Mouse (Mus musculus): Measurements from ENCODE around the gene Pdzd7.
A peak's percentile ranks its signal among the peaks of the same experiment; 100 is the strongest.

Pdzd7 gene

DNA sequence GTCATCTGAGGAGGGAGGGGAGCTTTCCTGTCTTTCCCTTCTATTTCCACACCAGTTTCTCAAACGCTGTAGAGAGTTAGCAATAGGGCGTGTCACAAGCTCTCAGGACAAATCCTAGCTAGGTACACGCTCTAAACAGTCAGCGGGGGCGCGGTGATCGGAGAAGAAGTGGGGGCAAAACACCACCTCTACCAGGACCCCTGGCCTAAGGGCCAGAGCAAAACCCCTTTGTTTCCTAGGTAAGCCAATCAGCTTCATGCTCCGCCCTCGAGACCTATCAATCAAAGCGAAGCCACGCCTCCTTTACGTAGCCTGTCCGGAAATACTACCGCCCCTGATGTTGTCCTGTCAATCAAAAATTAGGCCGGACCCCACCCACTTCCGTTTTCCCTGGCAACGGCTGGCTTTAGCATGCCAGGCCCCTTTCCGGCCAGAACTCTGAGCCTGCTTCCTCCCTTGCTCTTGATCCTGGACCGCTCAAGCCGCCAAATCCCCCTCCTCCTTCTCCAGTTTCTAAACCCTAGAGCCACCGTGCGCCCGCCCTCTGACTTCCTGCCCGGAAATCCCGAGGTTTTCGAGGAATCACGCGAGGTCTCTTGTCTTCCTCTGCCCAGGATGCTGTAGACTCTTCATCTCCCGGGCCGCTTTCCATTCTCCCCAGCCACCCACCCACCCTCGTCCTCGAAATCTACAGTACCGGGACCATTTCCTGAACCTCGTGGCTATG, 12.8 kb upstream of the Pdzd7 start:
- DNase-seq (ENCODE audit: low read depth): peak; percentile 99

DNA sequence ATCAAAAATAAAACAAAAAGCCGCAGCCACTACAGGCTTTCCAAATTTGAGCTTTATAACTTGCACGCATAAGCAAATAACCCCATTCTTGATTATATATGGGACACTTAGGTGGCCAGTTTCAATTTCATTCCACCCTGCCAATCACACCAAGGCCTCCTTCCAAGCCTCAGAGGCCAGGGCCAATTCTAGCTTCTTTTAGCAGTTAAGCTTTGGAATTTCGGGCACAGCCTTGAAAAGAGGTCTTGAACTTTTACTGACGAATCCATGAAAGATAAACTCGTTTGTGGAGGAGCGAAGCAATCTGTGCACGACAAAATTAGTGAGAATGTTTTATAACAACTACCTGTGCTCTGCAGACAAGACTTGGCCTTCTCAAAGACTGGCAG, 12.2 kb upstream of the Pdzd7 start:
- DNase-seq (ENCODE audit: low read depth): no peak

DNA sequence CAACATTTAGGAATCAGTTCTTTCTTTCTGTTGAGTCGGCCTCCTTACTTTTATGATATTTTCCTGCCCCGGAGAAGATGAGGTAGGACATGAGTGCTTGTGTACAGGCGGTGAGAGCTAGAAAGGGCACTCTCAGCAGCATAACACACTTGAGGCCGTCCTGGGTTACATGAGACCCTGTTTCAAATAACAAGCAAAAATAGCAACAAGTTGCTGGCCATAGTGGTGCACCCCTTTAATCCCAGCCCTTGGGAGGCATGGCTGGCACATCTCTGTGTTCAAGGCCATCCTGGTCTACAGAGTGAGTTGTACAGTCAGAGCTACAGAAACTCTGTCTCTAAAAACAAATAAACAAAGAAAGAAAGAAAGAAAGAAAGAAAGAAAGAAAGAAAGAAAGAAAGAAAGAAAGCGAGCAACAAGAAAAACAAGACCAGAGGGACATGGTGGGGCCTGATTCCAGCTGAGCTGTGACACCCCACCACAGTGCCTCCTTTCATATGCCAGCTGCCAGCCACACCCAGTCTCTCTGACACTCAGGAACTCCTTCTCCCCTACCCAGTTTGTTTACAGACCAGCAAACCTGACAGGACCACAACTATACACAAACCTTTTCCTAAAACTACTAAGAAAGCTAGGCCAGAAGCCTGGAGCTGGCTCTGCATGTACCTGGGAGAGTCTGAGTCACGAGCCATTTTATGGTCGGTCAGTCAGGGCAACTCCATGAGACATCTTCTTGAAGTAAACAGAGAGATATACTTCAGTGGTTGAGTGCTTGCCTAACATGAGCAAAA, 11.6 kb upstream of the Pdzd7 start:
- peak; percentile 62 for DNase-seq (ENCODE audit: low read depth)

DNA sequence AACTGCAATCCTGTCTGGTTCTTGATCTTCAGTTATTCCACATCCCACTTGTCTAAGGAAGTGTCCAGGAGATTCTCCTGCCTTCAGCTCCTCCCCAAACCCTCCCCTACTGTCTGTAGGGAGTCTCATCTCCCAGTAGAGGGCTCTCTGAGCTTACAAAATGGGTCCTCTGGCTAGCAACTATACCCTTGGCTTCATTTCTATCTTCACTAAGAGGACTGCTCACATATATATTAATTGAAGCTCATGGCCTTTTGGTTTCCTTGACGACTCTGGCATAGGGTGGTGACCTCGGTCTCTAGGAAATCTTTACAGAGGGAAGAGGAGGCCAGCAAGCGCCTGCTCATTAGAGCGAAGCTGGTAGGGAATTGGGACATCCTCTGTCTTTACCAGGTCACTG, 10.8 kb upstream of the Pdzd7 start:
- DNase-seq (ENCODE audit: low read depth): peak; percentile 87

DNA sequence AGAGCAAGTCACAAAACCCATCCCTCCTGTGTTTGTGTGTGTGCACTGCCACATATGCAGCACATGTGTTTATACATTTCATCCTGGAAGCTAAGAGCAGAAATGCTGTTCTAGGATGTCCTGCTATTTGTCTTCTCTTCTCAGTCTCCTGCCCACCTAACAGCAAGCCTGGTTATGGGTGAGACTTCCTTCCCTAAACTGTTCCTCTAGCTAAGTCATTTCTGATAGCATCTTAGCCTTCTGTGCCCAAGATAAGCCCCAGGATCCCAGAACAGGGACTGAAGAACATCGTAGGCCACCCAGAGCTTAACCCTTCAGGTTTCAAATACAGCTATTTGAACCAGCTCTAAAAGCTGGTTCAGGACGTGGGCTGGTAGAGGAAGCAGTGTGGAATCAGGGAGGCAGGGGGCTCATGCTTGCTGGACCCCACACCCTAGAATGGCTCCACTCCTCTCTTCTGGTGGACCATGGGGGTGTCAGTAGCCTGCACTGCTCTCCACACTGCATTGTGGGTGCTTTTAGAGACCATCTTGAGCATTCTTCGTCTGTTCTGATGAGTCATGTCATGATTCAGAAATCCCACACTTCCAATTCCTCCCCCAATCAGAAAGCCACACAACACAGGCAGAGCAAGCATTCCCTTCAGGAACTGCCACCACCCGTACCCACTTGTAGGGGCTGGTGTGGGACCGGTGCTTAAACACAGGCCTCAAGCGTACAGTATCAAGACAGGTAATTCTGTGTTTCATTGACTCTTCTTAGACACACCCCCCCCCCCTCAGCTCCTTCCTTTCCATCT, 9.6 kb upstream of the Pdzd7 start:
- peak; percentile 86 for DNase-seq (ENCODE audit: low read depth)

DNA sequence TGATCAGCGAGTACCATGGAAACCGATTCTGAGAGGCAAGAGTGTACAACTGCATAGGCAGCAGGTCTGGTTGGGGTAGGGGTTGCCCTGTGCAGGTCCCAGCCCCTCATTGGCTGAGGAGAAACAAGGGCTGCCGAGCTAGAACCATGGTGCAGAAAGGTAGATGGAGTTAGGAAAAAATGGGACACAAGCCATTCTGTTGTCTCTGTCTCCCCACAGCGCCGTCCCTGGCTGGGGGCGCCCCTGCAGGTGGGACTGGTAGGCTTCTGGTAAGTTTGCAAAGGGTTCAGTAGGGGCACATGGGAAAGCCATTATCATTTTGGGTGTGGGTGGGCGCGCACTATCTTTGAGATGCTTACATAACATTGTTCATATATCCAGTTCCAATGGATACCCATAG, 7.9 kb upstream of the Pdzd7 start:
- DNase-seq (ENCODE audit: low read depth): no peak

DNA sequence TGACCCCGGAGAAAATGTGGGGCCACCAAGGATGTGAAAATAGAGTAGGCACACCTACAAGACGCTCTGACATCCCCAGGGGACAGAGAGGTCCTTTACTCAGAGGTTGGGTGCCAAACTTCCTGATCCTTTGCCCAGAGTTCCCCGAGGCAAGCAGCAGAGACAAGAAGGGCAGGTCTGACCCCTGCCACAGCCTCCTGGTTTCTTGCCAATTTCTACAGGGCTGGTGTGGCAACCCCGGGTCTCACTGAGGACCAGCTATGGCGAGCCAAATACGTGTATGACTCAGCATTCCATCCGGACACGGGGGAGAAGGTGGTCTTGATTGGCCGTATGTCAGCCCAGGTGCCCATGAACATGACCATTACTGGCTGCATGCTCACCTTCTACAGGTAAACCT, 4.0 kb upstream of the Pdzd7 start:
- no peak for DNase-seq (ENCODE audit: low read depth)

DNA sequence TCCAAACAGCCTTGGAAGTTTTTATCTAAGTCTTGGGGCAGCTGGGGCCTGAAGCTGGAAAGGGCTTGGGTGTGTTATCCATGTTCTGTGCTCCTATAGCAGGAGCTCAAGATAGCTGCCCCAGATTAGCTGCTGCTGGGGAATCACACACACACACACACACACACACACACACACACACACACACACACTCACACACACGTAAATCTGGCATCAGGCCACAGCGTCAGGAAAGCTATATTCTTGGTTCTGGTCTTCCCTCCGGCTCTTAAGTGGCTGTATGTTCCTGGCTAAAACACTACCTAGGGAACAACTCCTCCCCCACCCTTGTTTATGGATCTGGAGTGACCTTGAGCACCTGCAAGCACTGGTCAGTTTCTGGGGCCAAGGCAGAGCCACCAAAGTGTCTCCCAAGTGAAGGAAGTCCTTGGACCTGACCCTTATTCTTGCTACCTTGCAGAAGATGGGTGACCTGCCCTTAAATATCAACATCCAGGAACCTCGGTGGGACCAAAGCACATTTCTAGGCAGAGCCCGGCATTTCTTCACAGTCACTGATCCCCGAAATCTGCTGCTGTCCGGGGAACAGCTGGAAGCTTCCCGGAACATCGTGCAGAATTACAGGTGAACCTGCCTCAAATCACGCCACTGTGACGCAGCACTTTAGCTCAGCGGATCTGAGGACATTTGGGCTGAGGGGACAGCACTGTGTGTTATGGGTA, 3.3 kb upstream of the Pdzd7 start:
- DNase-seq (ENCODE audit: low read depth): no peak

DNA sequence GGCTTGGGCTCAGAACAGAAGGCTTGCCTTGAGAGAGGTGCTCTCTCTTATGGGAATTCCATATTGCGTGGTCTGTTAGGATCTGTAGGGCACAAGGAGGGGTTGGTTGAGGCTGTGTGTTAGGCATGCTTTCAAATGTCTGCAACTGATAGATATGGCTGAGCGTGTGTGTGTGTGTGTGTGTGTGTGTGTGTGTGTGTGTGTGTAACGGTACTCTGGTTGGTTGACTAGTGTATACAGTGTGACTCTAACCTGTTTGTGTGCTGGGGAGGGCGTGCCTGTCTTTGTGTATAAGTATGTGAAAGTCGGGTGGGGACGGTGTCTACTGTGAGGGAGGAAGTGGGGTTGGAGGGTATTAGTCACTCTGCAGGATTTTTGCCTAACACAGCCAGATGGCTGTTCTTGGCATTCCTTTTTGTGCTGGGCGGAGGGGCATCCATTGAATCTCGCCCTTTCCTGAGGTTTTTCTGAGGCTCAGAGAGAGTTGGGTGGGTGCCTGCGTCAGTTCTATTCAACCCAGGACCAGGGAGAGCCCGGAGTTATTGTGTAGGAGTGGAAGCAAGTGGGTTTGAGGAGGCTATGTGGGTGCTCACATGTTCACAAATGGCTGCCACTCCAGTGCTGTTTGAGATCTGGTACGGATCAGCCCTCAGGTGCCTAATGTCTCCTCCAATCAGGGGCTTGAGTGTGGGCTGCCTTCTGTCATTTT, 2.6 kb upstream of the Pdzd7 start:
- peak; percentile 94 for DNase-seq (ENCODE audit: low read depth)

DNA sequence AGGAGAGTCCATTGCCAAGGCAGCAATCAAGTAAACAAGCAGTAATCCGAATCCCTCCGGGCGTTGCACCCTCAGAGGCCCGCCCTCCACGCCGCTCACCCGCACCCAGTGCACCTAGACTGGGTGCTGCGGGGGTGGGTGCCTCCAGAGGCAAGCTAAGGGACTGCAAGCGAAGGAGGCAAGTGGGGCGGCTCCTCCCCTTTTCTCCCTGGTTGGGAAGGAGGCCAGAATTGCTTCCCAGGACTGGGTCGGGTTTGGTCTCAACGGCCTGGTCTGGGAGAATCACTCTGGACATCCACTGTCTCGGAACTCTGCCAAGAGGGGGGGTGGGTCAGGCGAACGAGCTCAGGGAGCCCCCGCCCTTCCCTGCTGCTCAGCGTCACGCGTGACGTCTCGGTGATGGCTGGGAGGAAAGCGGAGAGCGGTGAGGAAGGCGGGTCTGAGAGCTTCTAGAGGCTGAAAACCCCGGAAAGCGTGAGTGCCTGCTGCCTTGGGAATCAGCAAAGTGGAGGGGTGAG, 2.0 kb upstream of the Pdzd7 start, which contains the start of gene Sfxn3:
TSS of gene Sfxn3 (plus strand) at position 87 of the 518 bp plus-strand sequence.
- peak; percentile 100 for DNase-seq (ENCODE audit: low read depth)

DNA sequence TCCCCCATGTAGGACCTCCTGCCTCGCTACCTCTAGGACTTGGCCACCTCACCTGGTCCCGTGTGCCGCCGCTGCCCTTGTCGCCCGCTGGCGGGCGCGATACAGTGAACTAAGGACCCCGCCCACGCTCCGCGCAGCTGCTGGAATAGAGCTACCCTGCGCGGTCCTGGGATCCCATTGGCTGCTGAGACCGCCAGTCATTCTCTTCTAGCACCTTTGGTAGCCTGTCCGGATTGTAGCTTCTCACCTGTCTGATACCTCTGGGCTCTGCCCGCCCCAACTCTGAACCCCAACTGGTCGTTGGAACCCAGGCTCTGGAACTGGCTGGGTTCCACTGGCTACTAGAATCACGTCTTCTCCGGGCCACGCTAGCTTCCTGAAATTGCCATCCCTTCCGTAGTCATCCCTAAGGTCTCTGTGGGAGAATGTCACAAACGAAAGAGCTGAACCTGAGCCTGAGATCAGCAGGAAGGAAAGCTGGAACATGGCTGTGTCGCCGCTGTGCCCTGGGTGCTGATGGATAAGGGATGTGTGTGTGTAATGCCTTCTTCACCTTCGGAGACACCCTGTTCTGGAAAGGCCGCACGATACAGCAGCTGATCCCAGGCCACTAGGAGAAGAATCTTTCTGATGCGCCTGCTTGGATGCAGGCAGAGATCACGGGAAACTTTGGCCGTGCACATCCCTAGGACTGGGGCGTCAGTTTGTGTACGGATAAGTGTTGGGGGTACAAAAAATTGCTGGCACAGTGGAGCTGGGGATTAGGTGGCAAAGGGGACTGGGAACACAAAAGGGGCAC, 1.2 kb upstream of the Pdzd7 start:
- peak; percentile 69 for DNase-seq (ENCODE audit: low read depth)

DNA sequence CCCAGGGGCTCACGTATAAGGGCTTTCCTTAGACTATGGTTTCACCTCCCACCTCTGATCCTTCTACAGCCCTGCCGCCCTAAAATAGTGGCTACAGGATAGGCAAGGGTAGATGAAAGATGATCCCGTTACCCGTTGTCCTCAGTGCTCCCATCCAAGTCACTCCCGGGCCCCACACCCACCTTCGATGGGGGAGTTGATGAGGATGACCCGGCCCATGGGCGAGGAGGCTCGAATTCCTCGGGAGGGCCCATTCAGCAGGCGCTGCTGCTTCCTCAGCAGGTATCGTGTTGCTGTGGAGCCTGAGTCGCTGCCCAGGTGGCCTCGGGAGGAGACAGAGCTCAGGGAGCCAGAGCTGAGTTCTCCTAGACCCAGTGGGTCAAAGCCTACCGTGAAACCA, 281 bp downstream of the Pdzd7 start:
- no peak for DNase-seq (ENCODE audit: low read depth)

DNA sequence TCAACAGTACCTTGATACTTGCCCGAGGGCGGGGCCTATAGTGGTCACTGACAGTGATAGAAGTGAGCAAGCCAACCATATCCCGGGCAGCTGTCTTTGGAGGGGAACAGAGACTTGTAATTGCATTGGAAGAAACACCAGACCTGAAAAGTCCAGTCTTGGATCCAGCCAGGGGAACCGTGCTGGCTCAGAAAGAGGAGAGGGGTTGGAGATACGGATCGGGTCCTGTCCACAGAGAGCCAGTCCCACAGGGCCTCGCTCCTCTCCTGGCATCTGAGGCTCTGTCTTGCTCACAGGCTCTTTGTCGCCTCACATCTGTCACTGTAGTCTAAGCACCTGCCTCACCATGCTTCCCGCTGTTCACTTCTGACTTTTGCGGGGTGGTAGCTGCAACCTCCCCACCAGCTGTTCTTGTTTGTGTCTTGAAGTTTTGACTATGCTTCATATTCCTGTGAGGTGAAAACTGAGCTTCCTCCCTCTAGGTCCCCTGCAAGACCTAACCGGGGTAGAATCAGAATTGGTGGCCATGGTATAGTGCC, 1.1 kb downstream of the Pdzd7 start:
- no peak for DNase-seq (ENCODE audit: low read depth)

DNA sequence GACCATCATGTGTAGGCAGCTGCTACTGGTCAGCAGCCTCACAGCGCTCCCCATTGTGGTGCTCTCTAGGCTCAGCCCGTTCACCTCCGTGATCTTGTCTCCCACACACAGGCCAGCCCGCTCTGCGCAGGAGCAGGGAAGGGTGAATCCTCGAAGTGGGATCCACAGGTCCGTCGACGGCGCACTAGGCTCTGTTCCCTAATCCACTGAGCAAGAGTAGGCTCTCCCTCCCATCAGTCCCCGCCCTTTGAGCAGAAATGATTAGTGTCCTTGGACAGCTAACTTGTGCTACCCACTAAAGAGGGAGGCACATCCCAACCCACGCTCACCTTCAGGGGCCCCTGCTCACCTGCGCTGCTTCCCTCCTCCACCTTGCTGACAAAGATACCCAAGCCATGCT, 5.3 kb downstream of the Pdzd7 start:
- no peak for DNase-seq (ENCODE audit: low read depth)

DNA sequence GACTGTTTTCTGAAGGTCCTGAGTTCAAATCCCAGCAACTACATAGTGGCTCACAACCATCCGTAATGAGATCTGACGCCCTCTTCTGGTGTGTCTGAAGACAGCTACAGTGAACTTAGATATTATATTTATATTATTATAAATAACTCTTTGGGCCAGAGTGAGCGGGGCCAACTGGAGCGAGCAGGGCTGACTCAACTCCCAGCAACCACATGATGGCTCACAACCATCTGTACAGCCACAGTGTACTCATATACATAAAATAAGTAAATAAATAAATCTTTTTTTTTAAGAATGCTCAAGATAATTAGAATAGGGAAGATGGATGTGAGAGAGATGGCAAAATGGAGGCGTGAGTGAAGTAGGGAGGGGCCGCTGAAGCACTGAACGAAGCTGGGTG, 7.3 kb downstream of the Pdzd7 start:
- DNase-seq (ENCODE audit: low read depth): peak; percentile 58

DNA sequence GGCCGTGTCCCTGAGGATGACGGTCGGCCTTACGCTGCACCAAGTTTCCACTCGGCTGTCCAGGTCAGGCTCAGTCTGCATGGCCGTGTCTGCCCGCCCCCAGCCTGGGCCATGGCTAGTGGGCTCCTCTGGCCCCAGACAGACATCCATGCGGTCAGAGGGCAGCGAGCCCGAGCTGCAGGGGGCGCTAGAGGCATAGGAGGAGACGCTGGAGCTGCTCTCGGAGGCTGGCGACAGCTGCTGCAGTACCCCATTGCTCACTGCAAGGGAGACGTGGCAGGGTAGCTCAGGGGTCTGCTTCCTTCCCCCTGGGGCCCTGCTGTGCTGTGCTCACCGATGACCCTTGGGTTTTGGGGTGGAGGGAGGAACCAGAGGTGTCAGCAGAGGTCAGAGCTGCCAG, 8.7 kb downstream of the Pdzd7 start:
- peak; percentile 76 for DNase-seq (ENCODE audit: low read depth)

DNA sequence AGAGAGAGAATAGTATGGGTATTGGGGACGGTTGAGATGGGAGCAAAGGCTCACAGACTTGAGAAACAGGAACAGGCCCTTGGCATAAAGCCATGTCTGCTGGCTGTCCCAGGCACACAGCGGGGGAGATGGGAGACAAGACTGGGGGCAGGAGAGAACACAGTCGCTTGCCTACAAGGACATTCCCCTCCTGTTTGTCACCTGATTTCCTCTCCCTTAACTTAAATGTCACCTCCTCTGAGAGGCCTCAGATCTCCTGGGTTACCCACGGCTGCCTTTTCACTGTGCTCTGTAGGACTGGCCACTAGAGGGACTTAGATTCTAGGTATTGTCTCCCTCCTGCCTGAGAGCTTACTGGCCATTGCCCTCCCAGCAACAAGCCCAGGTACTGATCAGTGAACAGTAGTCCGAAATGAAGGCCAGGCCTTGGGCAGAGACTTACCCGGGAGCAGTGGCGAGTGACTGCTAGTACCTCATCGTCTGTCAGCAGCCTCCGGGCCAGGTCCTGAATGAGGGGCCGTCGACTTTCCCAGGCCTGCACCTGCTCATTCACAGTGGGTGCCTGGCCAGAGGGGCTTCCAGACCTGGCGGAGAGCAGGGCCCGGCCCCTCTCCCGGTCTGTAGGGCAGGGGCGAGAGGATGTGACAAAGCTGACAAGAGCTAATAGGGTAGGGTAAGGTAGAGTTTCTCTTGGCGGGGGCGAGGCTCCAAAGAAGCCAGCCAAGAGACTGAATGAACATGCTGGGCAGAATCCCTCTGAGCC, 12.8 kb downstream of the Pdzd7 start:
- DNase-seq (ENCODE audit: low read depth): peak; percentile 70

DNA sequence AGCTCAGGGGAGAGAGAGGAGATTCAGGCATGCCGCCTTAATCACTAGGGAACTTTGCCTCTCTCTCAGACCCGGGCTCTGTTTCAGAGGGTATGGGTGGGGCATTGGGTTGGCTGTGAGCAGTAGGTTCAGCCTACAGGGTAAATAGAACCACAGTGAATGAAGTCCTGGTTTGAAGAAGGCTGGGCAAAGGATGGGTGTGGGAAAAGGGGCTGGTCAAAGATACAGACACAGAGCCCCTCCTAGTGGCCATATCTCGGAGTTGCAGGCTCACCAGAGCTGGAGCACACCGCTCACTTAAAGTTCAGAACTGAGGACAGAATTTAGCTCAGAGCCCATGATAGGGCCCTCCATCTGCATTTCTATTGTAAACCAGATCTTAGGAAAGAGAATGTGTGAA, 13.7 kb downstream of the Pdzd7 start:
- peak; percentile 95 for DNase-seq (ENCODE audit: low read depth)
